Mouse (Mus musculus): Measurements from ENCODE around the gene Cbfa2t2.

- TF ChIP-seq CTCF (IDR thresholded peaks at IDR 0.05; ENCODE audit: extremely low read depth, insufficient read depth, insufficient read length, insufficient replicate concordance): no peak
- TF ChIP-seq POLR2A (IDR thresholded peaks at IDR 0.05; ENCODE audit: low read depth, low read length): no peak
Observed at GRCm38 (mm10) chr2:154430566-154430965, 5.7 kb upstream of the Cbfa2t2 start.
